Mouse (Mus musculus) T-helper 1 cell (primary cell): ENCODE results near the gene Nkx2-5.

ENCODE experiments used
- in situ Hi-C: fragments of 300-600 bp; cut with MboI, MseI; formaldehyde crosslinking; loops from one replicate; pipeline ENCODE4 v1.15.1; 2025; ENCODE audit warnings: high pct_unique_total_duplicates

The Nkx2-5 gene

DNA sequence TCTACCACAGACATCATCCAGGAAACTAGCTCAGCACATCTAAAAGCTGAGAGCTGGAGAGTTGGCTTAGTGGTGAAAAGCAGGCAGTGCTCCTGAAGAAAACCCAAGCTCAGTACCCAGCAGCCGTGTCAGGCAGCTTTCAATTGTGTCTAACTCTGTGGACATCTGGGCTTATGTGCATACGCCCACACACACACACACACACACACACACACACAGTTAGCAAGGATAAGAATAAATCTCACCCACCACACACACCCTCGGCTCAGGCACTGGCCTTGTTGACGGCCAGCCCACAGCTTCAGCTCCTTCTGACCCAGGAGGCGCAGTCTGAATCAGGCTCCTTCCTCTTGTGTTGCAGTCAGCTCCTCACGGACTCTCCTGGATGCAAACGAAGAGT, 53.2 kb downstream of the Nkx2-5 start:
- in situ Hi-C loops, result no loop called here

DNA sequence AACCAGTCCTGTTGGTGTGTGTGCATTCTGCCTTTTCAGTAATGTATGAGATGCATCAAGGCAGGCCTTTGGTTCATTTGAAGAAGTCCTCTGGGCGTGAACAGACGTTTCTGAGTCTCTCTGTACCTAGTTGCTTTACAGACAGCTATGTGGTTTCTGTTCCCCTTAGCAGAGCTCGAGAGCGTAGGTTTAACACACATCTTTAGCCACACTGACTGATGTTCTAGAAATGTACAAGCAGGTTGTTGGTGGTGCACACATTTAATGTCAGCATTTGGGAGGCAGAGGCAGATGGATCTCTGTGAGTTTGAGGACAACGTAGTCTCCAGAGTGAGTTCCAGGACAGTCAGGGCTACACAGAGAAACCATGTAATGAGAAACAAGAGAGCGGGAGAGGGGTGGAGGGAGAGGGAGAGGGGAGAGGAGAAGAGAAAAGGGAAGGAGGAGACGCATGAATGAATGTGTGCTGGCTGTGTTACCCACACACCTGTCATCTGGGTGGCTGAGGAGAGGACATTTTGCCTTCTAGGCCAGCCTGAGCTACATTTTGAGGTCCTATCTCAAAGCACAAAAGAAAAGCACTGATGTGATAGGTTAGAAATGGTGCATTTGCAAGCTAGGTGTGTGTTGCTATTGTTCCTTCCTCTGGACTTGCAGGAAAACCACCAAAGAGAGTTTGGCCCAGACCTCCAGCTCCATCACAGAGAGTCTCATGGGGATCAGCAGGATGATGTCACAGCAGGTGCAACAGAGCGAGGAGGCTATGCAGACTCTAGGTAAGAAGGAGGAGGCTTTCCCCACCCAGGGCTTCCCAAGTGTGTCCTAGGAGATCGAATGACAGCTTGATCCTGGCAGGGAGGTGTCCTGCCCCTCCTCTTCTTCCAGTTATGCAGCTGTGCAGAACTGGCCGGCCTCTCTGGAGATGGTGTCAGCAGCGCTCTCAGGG, 54.3 kb downstream of the Nkx2-5 start:
- in situ Hi-C loops, result no loop called here

DNA sequence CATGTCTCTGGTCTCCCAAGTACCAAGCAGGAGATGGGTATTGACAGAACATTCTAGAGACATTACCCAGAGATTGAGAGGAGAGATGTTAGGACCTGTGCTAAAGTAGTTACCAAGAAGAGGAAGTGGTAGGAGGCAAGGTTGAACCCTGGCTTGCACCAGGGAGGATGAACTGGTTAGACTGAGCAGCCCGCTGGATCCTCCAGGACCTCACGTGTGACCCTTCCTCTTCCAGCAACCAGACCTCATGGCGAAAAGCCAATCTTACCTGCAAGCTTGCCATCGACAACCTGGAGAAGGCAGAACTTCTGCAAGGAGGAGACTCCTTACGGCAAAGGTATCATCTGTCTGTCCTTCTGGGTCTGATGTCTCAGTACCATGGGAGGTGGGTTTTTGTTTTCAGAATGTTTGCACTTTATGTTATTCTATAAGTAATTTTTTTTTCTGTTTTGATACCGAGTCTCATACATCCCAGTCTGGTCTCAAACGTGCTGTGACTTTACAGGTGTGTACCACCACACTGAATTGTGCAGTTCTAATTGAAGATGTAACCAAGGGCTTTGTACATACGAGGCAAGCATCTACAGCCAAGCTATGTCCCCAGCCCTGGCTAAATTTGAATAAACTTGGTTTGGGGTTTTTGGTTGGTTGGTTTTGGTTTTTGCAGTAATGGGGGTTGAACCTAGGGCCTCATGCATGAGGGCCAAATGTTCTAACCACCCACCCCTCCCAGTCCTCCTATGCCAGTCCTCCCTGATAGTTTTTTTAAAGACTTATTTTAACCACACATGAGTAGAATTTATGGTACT, 55.1 kb downstream of the Nkx2-5 start:
- in situ Hi-C loops, result no loop called here

DNA sequence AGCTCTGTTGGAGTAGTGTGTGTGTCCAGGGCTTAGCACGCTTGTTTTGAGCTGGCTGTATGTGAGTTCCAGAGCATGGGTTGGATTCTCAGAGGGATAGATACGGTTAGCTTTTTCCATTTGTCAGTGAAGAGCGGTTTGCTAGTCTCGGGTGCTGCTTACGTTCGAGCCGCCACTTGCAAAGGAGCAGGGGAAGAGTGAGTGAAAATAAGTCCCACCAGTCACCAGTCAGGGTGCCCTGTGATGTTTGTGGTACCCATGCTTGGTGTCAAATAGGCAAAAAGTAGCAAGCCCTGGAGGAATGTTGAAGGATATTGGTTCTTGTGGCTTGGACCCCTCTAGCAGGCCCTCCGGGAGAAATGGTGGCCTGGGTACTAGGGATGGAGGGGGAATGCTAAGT, 55.8 kb downstream of the Nkx2-5 start:
- in situ Hi-C loops, result no loop called here
